ENCODE assay signal across 12 mouse cellular contexts in genomic region chr2:35689881-35690280, GRCm38 (mm10).
A peak's percentile ranks its signal among the peaks of the same experiment; 100 is the strongest.
DNase-seq lines count a peak whose midpoint lies in the region; ATAC-seq and TF ChIP-seq lines count a peak whose summit lies in the region.
"Had no signal": no experiment of that assay in that cellular context is flagged by ENCODE, and none has a peak within 500 bp of the region (broad histone marks: within the 10 kb centered on the region; RNA-seq: fewer than 3 reads in every experiment).

No protein-coding gene starts in this region.

- H3K27ac ChIP-seq in heart, embryonic 11.5 days (ENCODE audit: low read depth, low read length), result peak overlapping the region; percentile 89
- peak overlapping the region; percentile 93 for H3K27ac ChIP-seq in lung, embryonic 14.5 days (ENCODE audit: low read depth)
- H3K27ac ChIP-seq in intestine, embryonic 14.5 days (ENCODE audit: low read depth), result peak overlapping the region; percentile 78

- H3K36me3 ChIP-seq in heart, embryonic 11.5 days (ENCODE audit: control insufficient read depth, insufficient read depth, low read length), result no peaks in the 10 kb centered on the region
- H3K36me3 ChIP-seq in lung, embryonic 14.5 days (ENCODE audit: insufficient read depth), result no peaks in the 10 kb centered on the region
- peaks cover 4% of the 10 kb centered on the region; the same call in 1 of the 2 replicates for H3K36me3 ChIP-seq in intestine, embryonic 14.5 days (ENCODE audit: control insufficient read depth, insufficient read depth, low read length)

- H3K4me1 ChIP-seq in heart, embryonic 11.5 days (ENCODE audit: control insufficient read depth, insufficient read depth, low read length), result peaks cover 86% of the 10 kb centered on the region
- H3K4me1 ChIP-seq in lung, embryonic 14.5 days (ENCODE audit: insufficient read depth), result peaks cover 49% of the 10 kb centered on the region
- peaks cover 79% of the 10 kb centered on the region for H3K4me1 ChIP-seq in intestine, embryonic 14.5 days (replicated peaks; ENCODE audit: control insufficient read depth, insufficient read depth, low read length)

- no peaks in the 10 kb centered on the region for H3K27me3 ChIP-seq in heart, embryonic 11.5 days (ENCODE audit: control insufficient read depth, insufficient read depth, low read length)
- no peaks in the 10 kb centered on the region for H3K27me3 ChIP-seq in lung, embryonic 14.5 days (ENCODE audit: insufficient read depth, low read length)
- H3K27me3 ChIP-seq in intestine, embryonic 14.5 days (replicated peaks; ENCODE audit: control insufficient read depth, insufficient read depth, low read length), result no peaks in the 10 kb centered on the region
- H3K27me3 ChIP-seq: limb, embryonic 13.5 days had no signal

- no peak for DNase-seq in heart, adult 9 months (ENCODE audit: low spot score in 2 of 2)
- no peak for DNase-seq in lung, embryonic 14.5 days
- DNase-seq in lung, postnatal 14 days, result no peak
- no peak for DNase-seq in intestine, embryonic 14.5 days (ENCODE audit: low spot score)
- DNase-seq in natural killer cell, adult 2 months (ENCODE audit: low spot score in 2 of 2), result peak; percentile 21 to 60
- no peak for DNase-seq in cerebellum, postnatal 4 days (ENCODE audit: low spot score in 2 of 2)
- DNase-seq: cerebellum, adult 9-11 months; right cerebral cortex, postnatal 25 days had no signal

- no peak for ATAC-seq in heart, embryonic 11.5 days (replicated peaks; ENCODE audit: insufficient number of reproducible peaks, low FRiP score, low TSS enrichment)
- no peak for ATAC-seq in lung, embryonic 14.5 days (ENCODE audit: insufficient read depth)
- ATAC-seq in intestine, embryonic 14.5 days (replicated peaks; ENCODE audit: low FRiP score, low TSS enrichment, low read depth), result no peak
- no peak for ATAC-seq in megakaryocyte-erythroid progenitor cell, adult 5-6 weeks (replicated peaks; ENCODE audit: low FRiP score, low TSS enrichment, poor library complexity, severe bottlenecking)

- peak; percentile 27; the same call in 1 of the 2 replicates for TF ChIP-seq CTCF in lung, embryonic 14.5 days (IDR thresholded peaks at IDR 0.05; ENCODE audit: low read depth)

- peak overlapping the region; percentile 3; the same call in 1 of the 2 replicates for H3K9ac ChIP-seq in heart, embryonic 11.5 days (ENCODE audit: low read depth, low read length)
- H3K9ac ChIP-seq in lung, embryonic 14.5 days, result no peak overlapping the region
- no peak overlapping the region for H3K9ac ChIP-seq in intestine, embryonic 14.5 days (ENCODE audit: low read length)
- H3K9ac ChIP-seq: limb, embryonic 13.5 days had no signal

- H3K9me3 ChIP-seq in heart, embryonic 11.5 days (replicated peaks; ENCODE audit: control insufficient read depth, low read length), result no peaks in the 10 kb centered on the region
- H3K9me3 ChIP-seq in lung, embryonic 14.5 days (ENCODE audit: low read depth, low read length), result no peaks in the 10 kb centered on the region
- no peaks in the 10 kb centered on the region for H3K9me3 ChIP-seq in intestine, embryonic 14.5 days (ENCODE audit: control insufficient read depth, low read length)
- H3K9me3 ChIP-seq: limb, embryonic 13.5 days had no signal

- no peak overlapping the region for H3K4me3 ChIP-seq in heart, embryonic 11.5 days (ENCODE audit: low read depth, low read length)
- H3K4me3 ChIP-seq in lung, embryonic 14.5 days (ENCODE audit: low read depth, low read length), result no peak overlapping the region
- H3K4me3 ChIP-seq in intestine, embryonic 14.5 days (ENCODE audit: low read depth, low read length), result no peak overlapping the region
- H3K4me3 ChIP-seq: layer of hippocampus, adult 2 months; limb, embryonic 13.5 days had no signal

- no peak overlapping the region for H3K4me2 ChIP-seq in heart, embryonic 11.5 days
- H3K4me2 ChIP-seq in lung, embryonic 14.5 days, result no peak overlapping the region
- H3K4me2 ChIP-seq in intestine, embryonic 14.5 days (ENCODE audit: low read length), result no peak overlapping the region
- H3K4me2 ChIP-seq: limb, embryonic 13.5 days had no signal

- WGBS in heart, embryonic 11.5 days (ENCODE audit: insufficient replicate concordance), result 56% methylated on average over 2 of the region's 2 CpGs
- whole genome bisulfite sequencing in lung, embryonic 14.5 days, result 53% methylated on average over 2 of the region's 2 CpGs
- 49% methylated on average over 2 of the region's 2 CpGs for WGBS in intestine, embryonic 14.5 days

Comparison
In these comparisons a context has a peak if more than half of its experiments do, and no peak if none do; other contexts are left out.
1. DNase-seq: peak in natural killer cell, adult 2 months (2 of 2); none in heart, adult 9 months (0 of 2), lung, embryonic 14.5 days (single experiment), lung, postnatal 14 days (single experiment), intestine, embryonic 14.5 days (single experiment) and cerebellum, postnatal 4 days (0 of 2).
2. Peak in every context shown above with its lines, with median percentiles within 50 percentile points of each other: H3K27ac ChIP-seq.